ENCODE assay signal across 10 mouse cellular contexts in the genomic region with DNA sequence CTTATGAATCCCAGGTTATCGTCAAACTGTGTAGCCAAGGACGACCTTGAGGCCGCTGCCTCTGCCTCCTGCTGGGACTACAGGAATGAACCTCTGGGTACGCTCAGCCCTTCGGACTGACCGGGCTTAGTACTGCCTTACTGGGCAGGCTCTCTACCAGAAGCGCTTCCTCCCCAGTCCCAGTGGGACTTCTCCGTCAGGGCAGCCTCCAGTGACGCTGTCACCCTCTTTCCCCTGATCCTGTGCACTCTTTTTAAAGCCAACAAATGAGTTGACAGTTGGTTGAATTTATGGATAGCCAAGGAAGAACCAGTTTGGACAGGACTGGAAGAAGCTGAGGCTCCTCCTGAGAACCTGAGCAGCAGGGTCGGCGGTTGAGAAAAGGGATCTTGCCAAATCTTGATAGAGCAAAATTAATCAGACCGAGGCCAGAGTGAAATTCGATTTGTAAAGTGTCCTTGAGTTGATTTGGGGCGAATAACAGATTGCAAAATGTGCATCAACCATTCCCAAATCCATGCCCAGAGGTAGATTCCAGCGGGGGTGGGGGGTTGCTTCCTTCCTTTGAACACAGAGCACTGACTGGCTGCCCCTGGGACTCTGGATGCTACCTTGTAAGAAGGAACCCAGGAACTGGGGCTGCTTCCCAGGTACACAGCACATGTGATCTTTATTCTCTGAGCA. TPM values are rescaled to one million over a fixed set of nuclear protein-coding genes. Genes with fewer than 3 reads are reported as not detected.
A peak's percentile ranks its signal among the peaks of the same experiment; 100 is the strongest.
DNase-seq lines count a peak whose midpoint lies in the region; ATAC-seq and TF ChIP-seq lines count a peak whose summit lies in the region.
"Had no signal": no experiment of that assay in that cellular context is flagged by ENCODE, and none has a peak within 500 bp of the region (broad histone marks: within the 10 kb centered on the region; RNA-seq: fewer than 3 reads in every experiment).

No protein-coding gene starts in this region.

- H3K36me3 ChIP-seq in intestine, embryonic 16.5 days (ENCODE audit: control insufficient read depth, insufficient read depth, low read length), result peaks cover 41% of the 10 kb centered on the region
- peaks cover 48% of the 10 kb centered on the region for H3K36me3 ChIP-seq in intestine, embryonic 15.5 days
- peaks cover 51% of the 10 kb centered on the region for H3K36me3 ChIP-seq in kidney, embryonic 16.5 days (ENCODE audit: insufficient read depth, low read length)
- peaks cover 58% of the 10 kb centered on the region for H3K36me3 ChIP-seq in forebrain, embryonic 12.5 days (replicated peaks)

- H3K27ac ChIP-seq in intestine, embryonic 16.5 days (ENCODE audit: low read length), result peak overlapping the region; percentile 25; the same call in 1 of the 2 replicates
- no peak overlapping the region for H3K27ac ChIP-seq in intestine, embryonic 15.5 days
- H3K27ac ChIP-seq in bone marrow macrophage, adult 2 months (ENCODE audit: insufficient read depth, low read depth, low read length), result peak overlapping the region; percentile 33; the same call in 1 of the 2 replicates
- H3K27ac ChIP-seq in kidney, embryonic 16.5 days (ENCODE audit: low read length), result peak overlapping the region; percentile 84; the same call in 1 of the 2 replicates
- H3K27ac ChIP-seq in forebrain, embryonic 12.5 days, result no peak overlapping the region

- no peak overlapping the region for H3K4me2 ChIP-seq in intestine, embryonic 16.5 days (ENCODE audit: low read depth, low read length)
- no peak overlapping the region for H3K4me2 ChIP-seq in intestine, embryonic 15.5 days (replicated peaks)
- H3K4me2 ChIP-seq in kidney, embryonic 16.5 days (replicated peaks; ENCODE audit: low read depth, low read length), result no peak overlapping the region
- no peak overlapping the region for H3K4me2 ChIP-seq in forebrain, embryonic 12.5 days

- peak overlapping the region; percentile 39; the same call in 1 of the 2 replicates for H3K9ac ChIP-seq in intestine, embryonic 16.5 days (ENCODE audit: low read depth, low read length)
- H3K9ac ChIP-seq in intestine, embryonic 15.5 days, result no peak overlapping the region
- H3K9ac ChIP-seq in kidney, embryonic 16.5 days (replicated peaks; ENCODE audit: low read length), result peak overlapping the region; percentile 25; the same call in 1 of the 2 replicates
- no peak overlapping the region for H3K9ac ChIP-seq in forebrain, embryonic 12.5 days

- no peaks in the 10 kb centered on the region for H3K9me3 ChIP-seq in intestine, embryonic 16.5 days (ENCODE audit: control insufficient read depth, low read length)
- no peaks in the 10 kb centered on the region for H3K9me3 ChIP-seq in intestine, embryonic 15.5 days
- no peaks in the 10 kb centered on the region for H3K9me3 ChIP-seq in kidney, embryonic 16.5 days (ENCODE audit: low read length)
- H3K9me3 ChIP-seq in forebrain, embryonic 12.5 days, result no peaks in the 10 kb centered on the region

- no peak for TF ChIP-seq CTCF in bone marrow macrophage, adult 2 months (IDR thresholded peaks at IDR 0.05; ENCODE audit: low read depth, low read length)

- no peak for TF ChIP-seq POLR2A in bone marrow macrophage, adult 2 months (IDR thresholded peaks at IDR 0.05; ENCODE audit: borderline replicate concordance, low read depth, low read length)

- no peaks in the 10 kb centered on the region for H3K27me3 ChIP-seq in intestine, embryonic 16.5 days (replicated peaks; ENCODE audit: control insufficient read depth, insufficient read depth, low read length)
- no peaks in the 10 kb centered on the region for H3K27me3 ChIP-seq in intestine, embryonic 15.5 days (replicated peaks)
- no peaks in the 10 kb centered on the region for H3K27me3 ChIP-seq in kidney, embryonic 16.5 days (ENCODE audit: insufficient read depth, low read length)
- H3K27me3 ChIP-seq in forebrain, embryonic 12.5 days, result peaks cover 8% of the 10 kb centered on the region

- DNase-seq in adrenal gland, adult 2 months, result peak; percentile 70
- DNase-seq in embryo, embryonic 9.5 days (ENCODE audit: extremely low spot score), result no peak
- no peak for DNase-seq in cerebellum, adult 9-11 months

- 0 out of 2 replicates have a peak, but pooled peaks cover 7% of the 10 kb centered on the region for H3K4me1 ChIP-seq in intestine, embryonic 16.5 days (ENCODE audit: control insufficient read depth, insufficient read depth, low read length)
- 0 out of 2 replicates have a peak, but pooled peaks cover 13% of the 10 kb centered on the region for H3K4me1 ChIP-seq in intestine, embryonic 15.5 days (replicated peaks)
- H3K4me1 ChIP-seq in bone marrow macrophage, adult 2 months (ENCODE audit: control insufficient read depth, insufficient read depth, low read length), result peaks cover 23% of the 10 kb centered on the region
- peaks cover 37% of the 10 kb centered on the region for H3K4me1 ChIP-seq in kidney, embryonic 16.5 days (ENCODE audit: insufficient read depth, low read length)
- no peaks in the 10 kb centered on the region for H3K4me1 ChIP-seq in forebrain, embryonic 12.5 days

- 68% methylated on average over 15 of the region's 15 CpGs for WGBS in intestine, embryonic 16.5 days
- 61% methylated on average over 15 of the region's 15 CpGs for WGBS in intestine, embryonic 15.5 days
- 54% methylated on average over 15 of the region's 15 CpGs for WGBS in kidney, embryonic 16.5 days
- 66% methylated on average over 15 of the region's 15 CpGs for WGBS in forebrain, embryonic 12.5 days

- H3K4me3 ChIP-seq in intestine, embryonic 16.5 days (ENCODE audit: low read length), result no peak overlapping the region
- no peak overlapping the region for H3K4me3 ChIP-seq in intestine, embryonic 15.5 days (replicated peaks)
- no peak overlapping the region for H3K4me3 ChIP-seq in bone marrow macrophage, adult 2 months (ENCODE audit: insufficient read depth, low read length)
- H3K4me3 ChIP-seq in kidney, embryonic 16.5 days (ENCODE audit: low read length), result no peak overlapping the region
- no peak overlapping the region for H3K4me3 ChIP-seq in forebrain, embryonic 12.5 days (replicated peaks)

- ATAC-seq in intestine, embryonic 16.5 days, result no peak
- ATAC-seq in intestine, embryonic 15.5 days, result no peak
- no peak for ATAC-seq in kidney, embryonic 16.5 days (ENCODE audit: low FRiP score, low TSS enrichment)
- ATAC-seq in forebrain, embryonic 12.5 days (ENCODE audit: low FRiP score), result no peak

RNA-seq across cellular contexts. Expression of a gene that starts 9.8 kb away (rescaled TPM):
- polyA plus RNA-seq in intestine, embryonic 16.5 days (2015; fragmentation: Nextera tagmentation; extraction: Ambion mirVana), result 0.10 and 0.24 TPM in 2 replicates
- 0.28 TPM in 1 of 2 replicates, not detected in the other for polyA plus RNA-seq in intestine, embryonic 15.5 days (2015; fragmentation: Nextera tagmentation; extraction: Ambion mirVana)
- not detected for total RNA-seq in adrenal gland, adult 2 months (2021)
- 0.52 TPM in 1 of 2 replicates, not detected in the other for polyA plus RNA-seq in adrenal gland, adult 2 months (2012; rRNA removed)
- not detected in 2 replicates for polyA plus RNA-seq in bone marrow macrophage, adult 2 months (2012; ENCODE audit: insufficient read depth, insufficient read length, missing spikeins)
- 0.30 and 0.50 TPM in 2 replicates for polyA plus RNA-seq in kidney, embryonic 16.5 days (2015; fragmentation: Nextera tagmentation; extraction: Ambion mirVana)
- polyA plus RNA-seq in forebrain, embryonic 12.5 days (2016; fragmentation: Nextera tagmentation; extraction: Ambion mirVana), result 0.23 TPM in 1 of 2 replicates, not detected in the other
- total RNA-seq: neutrophil, adult 5-6 weeks had no signal
- polyA plus RNA-seq: limb, embryonic 11.5 days had no signal

RNA-seq across cellular contexts. Expression of a gene that starts 22.6 kb away (rescaled TPM):
- polyA plus RNA-seq in intestine, embryonic 16.5 days (2015; fragmentation: Nextera tagmentation; extraction: Ambion mirVana), result 1.7 and 2.2 TPM in 2 replicates
- 6.8 and 7.9 TPM in 2 replicates for polyA plus RNA-seq in intestine, embryonic 15.5 days (2015; fragmentation: Nextera tagmentation; extraction: Ambion mirVana)
- 10 to 100 TPM; 60.1 to 73.3 TPM for total RNA-seq in adrenal gland, adult 2 months (2021)
- polyA plus RNA-seq in adrenal gland, adult 2 months (2012; rRNA removed), result 124 and 142 TPM in 2 replicates
- 47.2 and 51.5 TPM in 2 replicates for polyA plus RNA-seq in bone marrow macrophage, adult 2 months (2012; ENCODE audit: insufficient read depth, insufficient read length, missing spikeins)
- 3.0 and 3.5 TPM in 2 replicates for polyA plus RNA-seq in kidney, embryonic 16.5 days (2015; fragmentation: Nextera tagmentation; extraction: Ambion mirVana)
- 10.5 and 12.6 TPM in 2 replicates for polyA plus RNA-seq in forebrain, embryonic 12.5 days (2016; fragmentation: Nextera tagmentation; extraction: Ambion mirVana)

RNA-seq across cellular contexts. Expression of a gene that starts 35.3 kb away (rescaled TPM):
- 2.5 and 2.6 TPM in 2 replicates for polyA plus RNA-seq in intestine, embryonic 16.5 days (2015; fragmentation: Nextera tagmentation; extraction: Ambion mirVana)
- 2.7 and 2.9 TPM in 2 replicates for polyA plus RNA-seq in intestine, embryonic 15.5 days (2015; fragmentation: Nextera tagmentation; extraction: Ambion mirVana)
- total RNA-seq in adrenal gland, adult 2 months (2021), result 1 to 10 TPM; 3.0 to 3.3 TPM
- polyA plus RNA-seq in adrenal gland, adult 2 months (2012; rRNA removed), result 3.3 and 3.7 TPM in 2 replicates
- 854 and 867 TPM in 2 replicates for polyA plus RNA-seq in bone marrow macrophage, adult 2 months (2012; ENCODE audit: insufficient read depth, insufficient read length, missing spikeins)
- 3.3 and 4.1 TPM in 2 replicates for polyA plus RNA-seq in kidney, embryonic 16.5 days (2015; fragmentation: Nextera tagmentation; extraction: Ambion mirVana)
- 2.9 and 3.8 TPM in 2 replicates for polyA plus RNA-seq in forebrain, embryonic 12.5 days (2016; fragmentation: Nextera tagmentation; extraction: Ambion mirVana)

RNA-seq across cellular contexts. Expression of a gene that starts 37.3 kb away (rescaled TPM):
- polyA plus RNA-seq in intestine, embryonic 16.5 days (2015; fragmentation: Nextera tagmentation; extraction: Ambion mirVana), result 11.8 and 13.0 TPM in 2 replicates
- 13.1 and 14.0 TPM in 2 replicates for polyA plus RNA-seq in intestine, embryonic 15.5 days (2015; fragmentation: Nextera tagmentation; extraction: Ambion mirVana)
- 10 to 100 TPM; 38.0 to 44.3 TPM for total RNA-seq in adrenal gland, adult 2 months (2021)
- polyA plus RNA-seq in adrenal gland, adult 2 months (2012; rRNA removed), result 37.9 and 49.6 TPM in 2 replicates
- polyA plus RNA-seq in bone marrow macrophage, adult 2 months (2012; ENCODE audit: insufficient read depth, insufficient read length, missing spikeins), result 40.0 and 44.3 TPM in 2 replicates
- polyA plus RNA-seq in kidney, embryonic 16.5 days (2015; fragmentation: Nextera tagmentation; extraction: Ambion mirVana), result 10.3 and 13.4 TPM in 2 replicates
- polyA plus RNA-seq in forebrain, embryonic 12.5 days (2016; fragmentation: Nextera tagmentation; extraction: Ambion mirVana), result 37.6 and 44.9 TPM in 2 replicates

Comparison
In these comparisons a context has a peak if more than half of its experiments do, and no peak if none do; other contexts are left out.
1. H3K27ac ChIP-seq: peak in intestine, embryonic 16.5 days (single experiment), bone marrow macrophage, adult 2 months (single experiment) and kidney, embryonic 16.5 days (single experiment); none in intestine, embryonic 15.5 days (single experiment) and forebrain, embryonic 12.5 days (single experiment).
2. H3K9ac ChIP-seq: peak in intestine, embryonic 16.5 days (single experiment) and kidney, embryonic 16.5 days (single experiment); none in intestine, embryonic 15.5 days (single experiment) and forebrain, embryonic 12.5 days (single experiment).
3. RNA of a gene that starts 35.3 kb away (polyA plus RNA-seq): 854 to 867 TPM in bone marrow macrophage, adult 2 months; 3.3 to 4.1 TPM in kidney, embryonic 16.5 days, 2.9 to 3.8 TPM in forebrain, embryonic 12.5 days, 3.3 to 3.7 TPM in adrenal gland, adult 2 months, 2.7 to 2.9 TPM in intestine, embryonic 15.5 days and 2.5 to 2.6 TPM in intestine, embryonic 16.5 days; every median in the first group is over 100 times any median in the second.